Mouse (Mus musculus): ENCODE results near the gene Pdgfc. TPM values are rescaled to one million over a fixed set of nuclear protein-coding genes. Genes with fewer than 3 reads are reported as not detected.
"Not testable (repeated sequence)": the region's sequence is repeated elsewhere in the genome, so short reads cannot be mapped to it uniquely, and the experiment has no call there.

Gene Pdgfc
- polyA plus RNA-seq, 1 experiment from 2014 or later = 6.6 TPM

- no peaks in the 10 kb centered on the region for H3K4me1 ChIP-seq (replicated peaks)
- H3K27ac ChIP-seq (replicated peaks) = no peak overlapping the region
- H3K9ac ChIP-seq = no peak overlapping the region
- H3K4me2 ChIP-seq = no peak overlapping the region
- H3K36me3 ChIP-seq = no peaks in the 10 kb centered on the region
- no peak overlapping the region for H3K4me3 ChIP-seq
- no peak for ATAC-seq (ENCODE audit: low FRiP score, low read depth)
- no peaks in the 10 kb centered on the region for H3K9me3 ChIP-seq
- WGBS = 83% methylated on average over 1 of the region's 1 CpGs
- no peaks in the 10 kb centered on the region for H3K27me3 ChIP-seq
Observed at GRCm38 (mm10) chr3:81121731-81122130, 85.5 kb downstream of the Pdgfc start.

GRCm38 (mm10) chr3:81123461-81123860 lies 87.2 kb downstream of the Pdgfc start:
- ATAC-seq (ENCODE audit: low FRiP score, low read depth) = no peak
- no peak overlapping the region for H3K4me3 ChIP-seq
- no peaks in the 10 kb centered on the region for H3K9me3 ChIP-seq
- H3K4me2 ChIP-seq = no peak overlapping the region
- no peak overlapping the region for H3K27ac ChIP-seq (replicated peaks)
- H3K27me3 ChIP-seq = no peaks in the 10 kb centered on the region
- 88% methylated on average over 3 of the region's 3 CpGs for WGBS
- no peak overlapping the region for H3K9ac ChIP-seq
- no peaks in the 10 kb centered on the region for H3K36me3 ChIP-seq
- no peaks in the 10 kb centered on the region for H3K4me1 ChIP-seq (replicated peaks)

GRCm38 (mm10) chr3:81127013-81127412 lies 90.8 kb downstream of the Pdgfc start:
- H3K27me3 ChIP-seq = no peaks in the 10 kb centered on the region
- 36% methylated on average over 2 of the region's 2 CpGs for WGBS
- H3K4me2 ChIP-seq = no peak overlapping the region
- no peak overlapping the region for H3K4me3 ChIP-seq
- no peak overlapping the region for H3K27ac ChIP-seq (replicated peaks)
- no peaks in the 10 kb centered on the region for H3K4me1 ChIP-seq (replicated peaks)
- no peak for ATAC-seq (ENCODE audit: low FRiP score, low read depth)
- no peak overlapping the region for H3K9ac ChIP-seq
- H3K9me3 ChIP-seq = no peaks in the 10 kb centered on the region; the same call in 1 of the 2 replicates
- no peaks in the 10 kb centered on the region for H3K36me3 ChIP-seq

GRCm38 (mm10) chr3:81136985-81137384 lies 100.8 kb downstream of the Pdgfc start:
- Histone ChIP-seq H3K4me3 (no peak overlapping the region), H3K36me3 (no peaks in the 10 kb centered on the region), H3K9me3 (no peaks in the 10 kb centered on the region), H3K27me3 (no peaks in the 10 kb centered on the region), H3K4me2 (no peak overlapping the region), H3K27ac (replicated peaks) (no peak overlapping the region), H3K9ac (no peak overlapping the region), H3K4me1 (replicated peaks) (no peaks in the 10 kb centered on the region)
- ATAC-seq (ENCODE audit: low FRiP score, low read depth) = no peak
- WGBS = 94% methylated on average over 3 of the region's 3 CpGs

- H3K4me2 ChIP-seq; H3K9ac ChIP-seq; ATAC-seq (ENCODE audit: low FRiP score, low read depth); H3K27me3 ChIP-seq; H3K4me1 ChIP-seq (replicated peaks); H3K4me3 ChIP-seq; H3K27ac ChIP-seq (replicated peaks); H3K9me3 ChIP-seq; H3K36me3 ChIP-seq: not testable (repeated sequence)
- 80% methylated on average over 1 of the region's 1 CpGs for WGBS
Observed at GRCm38 (mm10) chr3:81138030-81138429, 101.8 kb downstream of the Pdgfc start.

DNA sequence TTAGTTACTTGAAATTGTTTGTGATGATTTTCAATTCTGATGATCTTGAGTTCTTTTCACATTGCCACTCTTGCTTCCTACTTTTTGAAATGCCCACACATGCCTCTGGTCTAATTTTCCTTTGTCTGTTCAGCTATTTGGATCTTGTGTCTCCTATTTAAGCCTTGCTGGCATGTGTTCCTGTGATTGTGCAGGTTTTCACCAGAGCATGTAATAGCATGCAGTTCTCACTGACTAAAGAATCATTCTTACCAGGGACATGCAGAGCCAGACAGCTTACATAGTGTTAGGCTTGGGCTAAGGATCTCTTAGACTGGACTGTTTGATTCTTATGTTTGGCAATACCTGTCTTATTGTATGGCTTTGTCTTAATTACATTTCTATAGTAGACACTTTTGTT lies 107.5 kb downstream of the Pdgfc start:
- Histone ChIP-seq H3K9ac (no peak overlapping the region), H3K27ac (replicated peaks) (no peak overlapping the region), H3K27me3 (no peaks in the 10 kb centered on the region), H3K4me3 (no peak overlapping the region), H3K9me3 (no peaks in the 10 kb centered on the region), H3K4me1 (replicated peaks) (no peaks in the 10 kb centered on the region), H3K4me2 (no peak overlapping the region), H3K36me3 (no peaks in the 10 kb centered on the region)
- ATAC-seq (ENCODE audit: low FRiP score, low read depth) = no peak

DNA sequence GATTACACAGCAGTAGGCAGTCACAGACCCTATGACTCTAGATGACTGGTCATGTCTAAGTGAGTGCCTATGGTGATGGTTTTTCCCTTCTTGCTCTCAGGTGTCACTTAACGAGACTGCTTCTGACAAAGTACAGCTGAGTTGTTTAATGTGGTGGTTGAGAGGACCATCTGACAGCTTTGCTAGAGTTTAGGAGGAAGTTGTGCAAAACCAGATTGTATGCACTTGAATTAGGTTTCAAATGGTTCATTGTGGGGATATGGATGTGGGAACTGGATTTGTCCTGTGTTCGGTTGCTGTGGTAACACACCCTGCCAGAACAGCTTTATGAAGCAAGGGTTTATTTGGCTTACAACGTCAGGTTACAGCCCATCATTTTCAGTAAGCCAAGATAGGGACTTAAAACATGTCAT lies 112.9 kb downstream of the Pdgfc start:
- H3K9ac ChIP-seq = no peak overlapping the region
- no peaks in the 10 kb centered on the region for H3K9me3 ChIP-seq
- no peak for ATAC-seq (ENCODE audit: low FRiP score, low read depth)
- no peaks in the 10 kb centered on the region for H3K27me3 ChIP-seq
- H3K4me2 ChIP-seq = no peak overlapping the region
- H3K4me3 ChIP-seq = no peak overlapping the region
- no peaks in the 10 kb centered on the region for H3K4me1 ChIP-seq (replicated peaks)
- no peaks in the 10 kb centered on the region for H3K36me3 ChIP-seq
- no peak overlapping the region for H3K27ac ChIP-seq (replicated peaks)
- 57% methylated on average over 3 of the region's 3 CpGs for WGBS

DNA sequence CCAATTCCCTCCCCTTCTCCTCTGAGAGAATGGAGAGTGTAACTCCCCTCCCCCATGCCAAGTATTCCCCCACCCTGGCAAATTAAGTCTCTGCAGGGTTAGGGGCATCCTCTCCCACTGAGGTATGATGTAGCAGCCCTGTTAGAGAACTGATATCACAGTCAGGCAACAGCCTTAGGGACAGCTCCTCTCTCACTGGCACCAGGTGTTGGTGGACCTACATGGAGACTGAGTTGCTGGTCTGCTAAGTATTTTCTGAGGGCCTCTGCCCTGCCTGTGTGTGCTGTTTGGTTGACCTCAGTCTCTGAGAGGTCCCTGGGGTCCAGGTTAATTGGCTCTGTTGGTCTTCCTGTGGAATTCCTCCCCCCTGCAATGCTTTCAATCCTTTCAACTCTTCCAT lies 114.0 kb downstream of the Pdgfc start:
- no peak overlapping the region for H3K4me3 ChIP-seq
- no peaks in the 10 kb centered on the region for H3K9me3 ChIP-seq
- no peaks in the 10 kb centered on the region for H3K4me1 ChIP-seq (replicated peaks)
- no peak overlapping the region for H3K9ac ChIP-seq
- no peak overlapping the region for H3K4me2 ChIP-seq
- no peaks in the 10 kb centered on the region for H3K27me3 ChIP-seq
- H3K36me3 ChIP-seq = no peaks in the 10 kb centered on the region
- ATAC-seq (ENCODE audit: low FRiP score, low read depth) = no peak
- H3K27ac ChIP-seq (replicated peaks) = no peak overlapping the region

- ATAC-seq (ENCODE audit: low FRiP score, low read depth) = no peak
- 78% methylated on average over 1 of the region's 1 CpGs for WGBS
- H3K4me1 ChIP-seq (replicated peaks) = no peaks in the 10 kb centered on the region
- no peaks in the 10 kb centered on the region for H3K27me3 ChIP-seq
- H3K36me3 ChIP-seq = no peaks in the 10 kb centered on the region
- no peak overlapping the region for H3K4me3 ChIP-seq
- no peak overlapping the region for H3K27ac ChIP-seq (replicated peaks)
- no peaks in the 10 kb centered on the region for H3K9me3 ChIP-seq
- H3K9ac ChIP-seq = no peak overlapping the region
- no peak overlapping the region for H3K4me2 ChIP-seq
Observed at GRCm38 (mm10) chr3:81154420-81154819, 118.2 kb downstream of the Pdgfc start.

DNA sequence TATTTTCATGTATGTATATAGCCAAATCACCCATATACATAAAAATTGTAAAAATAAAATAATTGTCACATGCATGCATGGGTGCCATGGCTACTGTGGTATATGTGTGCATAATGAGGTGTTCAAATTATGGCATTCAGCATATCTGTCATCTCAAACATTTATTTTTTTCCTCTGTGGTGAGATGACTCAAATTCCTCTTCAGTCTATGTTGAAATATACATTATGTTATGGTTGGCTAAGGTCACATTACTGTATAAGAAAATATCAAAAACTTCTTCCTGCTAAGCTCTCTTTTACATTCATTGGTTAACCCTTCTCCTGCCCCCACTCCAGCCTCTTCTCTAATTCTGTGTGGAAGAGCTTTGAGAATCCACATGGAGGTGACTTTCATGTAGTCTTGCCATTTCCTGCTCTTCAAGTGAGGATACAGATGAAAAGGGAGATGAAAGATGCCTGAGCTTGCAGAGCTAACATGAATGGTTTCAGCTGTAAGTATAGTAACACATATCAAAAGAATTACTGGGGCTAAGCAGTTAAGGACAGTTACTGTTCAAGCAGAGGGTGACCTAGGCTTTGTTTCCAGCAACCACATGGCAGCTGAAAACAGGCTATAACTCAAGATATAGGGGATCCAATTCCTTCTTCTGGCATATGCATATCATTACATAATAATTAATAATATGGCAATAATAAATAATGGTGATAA lies 124.4 kb downstream of the Pdgfc start:
- no peak overlapping the region for H3K4me3 ChIP-seq
- H3K9ac ChIP-seq = no peak overlapping the region
- H3K4me1 ChIP-seq (replicated peaks) = no peaks in the 10 kb centered on the region
- no peak overlapping the region for H3K4me2 ChIP-seq
- no peaks in the 10 kb centered on the region for H3K36me3 ChIP-seq
- no peaks in the 10 kb centered on the region for H3K27me3 ChIP-seq
- no peak for ATAC-seq (ENCODE audit: low FRiP score, low read depth)
- no peak overlapping the region for H3K27ac ChIP-seq (replicated peaks)
- no peaks in the 10 kb centered on the region for H3K9me3 ChIP-seq

DNA sequence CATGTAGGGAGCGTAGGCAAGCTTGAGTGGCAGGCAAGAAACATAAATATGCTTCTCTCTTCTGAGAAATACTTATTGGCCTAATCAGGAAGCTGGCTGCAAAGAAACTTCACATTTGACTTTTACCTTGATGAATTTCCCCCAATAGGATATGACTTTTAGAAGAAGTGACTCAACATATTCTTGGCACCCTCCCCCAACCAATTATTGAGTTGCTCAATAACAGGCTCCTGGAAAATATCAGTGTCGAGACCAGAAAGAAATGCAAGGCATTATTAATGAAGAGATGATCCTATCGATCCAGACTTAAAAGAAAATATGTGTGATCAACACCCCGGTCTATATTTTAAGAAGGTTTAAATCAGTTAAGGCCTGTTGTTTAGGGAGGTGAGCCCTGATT lies 125.9 kb downstream of the Pdgfc start:
- Histone ChIP-seq H3K27ac (replicated peaks) (no peak overlapping the region), H3K9me3 (no peaks in the 10 kb centered on the region), H3K4me2 (no peak overlapping the region), H3K27me3 (no peaks in the 10 kb centered on the region), H3K4me1 (replicated peaks) (no peaks in the 10 kb centered on the region), H3K9ac (no peak overlapping the region), H3K36me3 (no peaks in the 10 kb centered on the region), H3K4me3 (no peak overlapping the region)
- 92% methylated on average over 4 of the region's 4 CpGs for WGBS
- no peak for ATAC-seq (ENCODE audit: low FRiP score, low read depth)

GRCm38 (mm10) chr3:81164091-81164490 lies 127.9 kb downstream of the Pdgfc start:
- Histone ChIP-seq H3K4me3 (no peak overlapping the region), H3K9me3 (no peaks in the 10 kb centered on the region), H3K27me3 (no peaks in the 10 kb centered on the region), H3K27ac (replicated peaks) (no peak overlapping the region), H3K4me2 (no peak overlapping the region), H3K9ac (no peak overlapping the region), H3K4me1 (replicated peaks) (no peaks in the 10 kb centered on the region), H3K36me3 (no peaks in the 10 kb centered on the region)
- ATAC-seq (ENCODE audit: low FRiP score, low read depth) = no peak
- 95% methylated on average over 5 of the region's 5 CpGs for WGBS

GRCm38 (mm10) chr3:81170073-81170809 lies 134.0 kb downstream of the Pdgfc start:
- no peaks in the 10 kb centered on the region for H3K4me1 ChIP-seq (replicated peaks)
- H3K9me3 ChIP-seq = no peaks in the 10 kb centered on the region
- no peak overlapping the region for H3K9ac ChIP-seq
- no peak overlapping the region for H3K4me2 ChIP-seq
- no peaks in the 10 kb centered on the region for H3K27me3 ChIP-seq
- ATAC-seq (ENCODE audit: low FRiP score, low read depth) = no peak
- H3K4me3 ChIP-seq = no peak overlapping the region
- no peaks in the 10 kb centered on the region for H3K36me3 ChIP-seq
- 61% methylated on average over 4 of the region's 4 CpGs for WGBS
- H3K27ac ChIP-seq (replicated peaks) = no peak overlapping the region

Data from hindbrain, embryonic 15.5 days (tissue).